Mouse (Mus musculus): ENCODE measurements at regions not wholly inside any gene's neighbourhood (a gene's known extent, or its start where the extent isn't known, plus 50 kb on each side); places are given as distances from the start of the nearest gene placed in this dataset.

DNA sequence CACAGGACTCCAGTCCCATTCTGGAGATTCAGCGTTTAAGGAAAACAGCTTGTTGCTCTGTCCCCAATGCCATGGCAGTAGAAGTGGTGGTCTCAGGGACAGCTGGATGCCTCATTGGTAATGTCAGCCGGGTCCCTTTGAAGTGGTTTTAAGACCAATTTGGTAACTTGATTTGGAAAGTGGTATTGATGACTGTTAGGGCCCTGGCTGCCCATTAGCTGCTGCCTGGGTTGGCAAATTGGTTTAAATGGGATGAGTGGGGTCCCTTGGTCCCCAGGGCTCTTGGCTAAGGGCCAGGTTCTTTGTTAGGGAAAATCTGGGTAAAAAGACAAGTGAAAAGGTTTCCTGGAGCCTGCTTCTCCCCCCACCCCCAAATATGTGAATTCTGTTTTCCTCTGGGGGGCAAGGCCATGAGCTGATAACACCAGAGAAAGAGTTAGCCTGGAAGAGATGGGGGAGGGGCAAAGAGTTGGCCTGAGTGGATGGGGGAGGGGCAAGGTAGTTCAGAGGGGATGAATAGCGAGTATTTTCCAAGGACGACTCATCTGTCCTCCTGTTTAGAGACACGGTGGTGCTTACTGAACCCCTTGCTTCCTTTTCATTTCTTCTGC is 1224.6 kb upstream of the A1bg start:
- no peak for TF ChIP-seq POLR2A (IDR thresholded peaks at IDR 0.05; ENCODE audit: control insufficient read depth, low read depth, low read length)
- no peak for TF ChIP-seq CTCF (IDR thresholded peaks at IDR 0.05; ENCODE audit: control insufficient read depth, insufficient read depth, insufficient replicate concordance, low read depth, low read length)

All from testis, adult 2 months (tissue).